Mouse (Mus musculus) inflammation-experienced regulatory T-cells (primary cell): ENCODE data around the gene Gm16368. TPM values are rescaled to one million over a fixed set of nuclear protein-coding genes. Genes with fewer than 3 reads are reported as not detected.

Experiments
- polyA plus RNA-seq, 2 experiments: library from polyadenylated mRNA; unstranded; fragments of 100-300 nt; shearing (Covaris generic); gene quantifications; one replicate each; pipeline ENCODE4 v1.2.1; 2017

Gene Gm16368
- polyA plus RNA-seq: not detected

DNA sequence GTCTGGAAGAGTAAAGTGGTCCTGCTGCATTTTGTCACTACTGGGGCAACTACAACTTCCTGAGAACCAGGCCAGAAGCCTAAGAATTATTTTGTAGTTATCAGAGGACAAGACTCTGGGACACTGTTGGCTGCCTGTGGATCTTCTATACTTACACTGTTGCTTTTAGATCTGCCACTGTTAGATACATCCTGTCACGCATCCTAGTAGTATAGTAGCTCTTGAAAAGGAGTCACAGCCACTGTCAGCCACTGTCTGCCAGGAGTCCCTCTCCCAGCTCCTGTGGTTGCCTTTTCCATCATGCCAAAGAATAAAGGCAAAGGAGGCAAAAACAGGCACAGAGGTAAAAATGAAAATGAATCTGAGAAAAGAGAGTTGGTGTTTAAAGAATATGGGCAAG lies at the start of gene Gm16368:
Gm16368 (plus strand) TSS at position 301 of the 400 bp plus-strand sequence.

Other genes with a start within 250 kb of the Gm16368 start
- under 1 TPM in 1 of 2 experiments, not detected in 1; 0.99 TPM for gene Gm2001, start 241.4 kb upstream of the Gm16368 start, polyA plus RNA-seq
- under 1 TPM; 0.13 to 0.22 TPM for gene Gm2016, start 209.6 kb upstream of the Gm16368 start, polyA plus RNA-seq
- not detected for gene Gm2022, start 188.3 kb upstream of the Gm16368 start, polyA plus RNA-seq
- gene Gm2035, start 163.8 kb upstream of the Gm16368 start, polyA plus RNA-seq: not detected
- gene Gm2042, start 129.6 kb upstream of the Gm16368 start, polyA plus RNA-seq: 1 to 10 TPM in 1 of 2 experiments, not detected in 1; 2.1 TPM
- not detected for gene Gm2075, start 71.8 kb upstream of the Gm16368 start, polyA plus RNA-seq
- gene Gm6803, start 64.9 kb upstream of the Gm16368 start, polyA plus RNA-seq: not detected
- gene Gm2056, start 56.7 kb upstream of the Gm16368 start, polyA plus RNA-seq: not detected
- not detected for gene Gm10436, start 98.4 kb downstream of the Gm16368 start, polyA plus RNA-seq
- gene Gm8332, start 166.4 kb downstream of the Gm16368 start, polyA plus RNA-seq: 1 to 10 TPM in 1 of 2 experiments, not detected in 1; 1.2 TPM
- gene Gm5662, start 190.8 kb downstream of the Gm16368 start, polyA plus RNA-seq: under 1 TPM in 1 of 2 experiments, not detected in 1; 0.27 TPM
- gene Gm5039, start 240.3 kb downstream of the Gm16368 start, polyA plus RNA-seq: under 1 TPM in 1 of 2 experiments, not detected in 1; 0.99 TPM